Mouse (Mus musculus) lung, postnatal 4 days (tissue): ENCODE measurements around the gene Asic2.

Experiments used
- DNase-seq, 2 experiments: peaks; one replicate each; pipeline ENCODE4 v3.0.0; 2021

Gene Asic2

DNA sequence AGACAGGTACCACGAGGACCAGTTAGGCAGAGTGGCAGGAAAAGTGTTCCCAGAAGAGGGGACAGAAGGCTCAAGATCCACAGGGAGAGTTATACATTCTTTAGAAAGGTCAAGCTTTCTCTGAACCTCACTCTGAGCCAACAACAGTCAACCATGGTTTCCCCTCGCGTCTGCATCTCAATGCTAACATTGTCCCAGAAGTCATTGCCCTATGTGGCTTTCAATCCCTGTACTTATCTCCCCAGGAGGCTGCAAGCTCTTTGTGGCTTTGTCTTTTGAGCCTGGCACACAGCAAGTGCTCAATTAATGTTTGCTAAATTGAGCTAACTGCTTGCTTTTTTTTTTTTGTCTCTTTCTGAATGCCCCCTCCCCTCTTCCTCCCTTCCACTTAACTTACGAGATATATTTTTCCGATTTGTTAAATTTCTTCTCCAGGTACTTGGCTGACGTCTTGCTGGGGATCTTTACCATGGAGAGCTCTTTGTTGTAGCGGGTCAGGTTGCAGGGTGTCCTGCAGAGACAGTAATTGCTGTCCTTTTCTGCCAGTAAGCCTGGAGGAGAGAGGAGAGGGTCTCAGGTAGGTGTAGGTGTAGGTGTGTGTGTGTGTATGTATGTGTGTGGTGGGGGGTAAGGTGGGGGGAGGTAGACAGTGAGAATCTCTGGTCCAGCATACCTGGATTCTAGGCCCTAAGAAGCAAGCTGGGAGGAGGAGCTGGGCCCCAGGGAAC lies 1078.8 kb downstream of the Asic2 start:
- no peak for DNase-seq

DNA sequence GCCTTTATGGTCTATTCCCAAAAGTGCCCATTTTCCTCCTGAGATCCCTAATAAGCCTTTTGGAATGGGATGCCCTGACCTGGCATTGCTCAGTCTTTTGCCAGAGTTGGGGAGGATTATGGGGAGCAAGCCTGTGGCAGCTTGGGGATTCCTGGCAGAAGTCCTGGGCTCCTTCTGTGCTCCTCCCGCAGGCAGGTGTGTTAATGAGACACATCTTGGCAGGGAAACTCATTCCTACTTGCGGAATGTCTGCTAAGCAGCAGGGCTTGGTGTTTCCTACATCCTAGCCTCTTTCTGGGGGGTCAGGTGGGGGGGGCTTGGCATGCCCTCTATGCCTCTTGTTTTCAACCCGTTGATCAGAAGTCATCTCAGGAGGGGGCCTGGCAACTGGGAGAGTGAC lies 1081.2 kb downstream of the Asic2 start:
- DNase-seq, result no peak

DNA sequence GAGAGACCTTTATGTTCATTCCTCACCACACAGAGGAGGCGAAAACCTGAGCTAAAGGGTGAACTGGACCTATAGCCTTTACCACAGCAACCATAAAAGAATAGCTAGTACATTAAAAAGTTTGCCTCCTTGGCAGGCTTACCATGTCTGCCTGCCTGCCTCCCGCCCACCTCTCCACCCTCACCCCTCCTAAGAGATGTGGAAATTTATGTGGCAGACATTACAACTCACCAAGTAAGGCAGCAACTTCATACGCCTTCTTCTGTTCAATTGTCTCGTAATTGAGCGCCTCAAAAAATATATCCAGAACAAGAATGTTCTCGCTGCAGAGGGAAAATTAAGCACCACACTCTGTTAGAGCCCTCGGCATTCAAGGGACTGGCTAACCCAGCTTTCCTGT lies 1081.9 kb downstream of the Asic2 start:
- DNase-seq, result no peak

DNA sequence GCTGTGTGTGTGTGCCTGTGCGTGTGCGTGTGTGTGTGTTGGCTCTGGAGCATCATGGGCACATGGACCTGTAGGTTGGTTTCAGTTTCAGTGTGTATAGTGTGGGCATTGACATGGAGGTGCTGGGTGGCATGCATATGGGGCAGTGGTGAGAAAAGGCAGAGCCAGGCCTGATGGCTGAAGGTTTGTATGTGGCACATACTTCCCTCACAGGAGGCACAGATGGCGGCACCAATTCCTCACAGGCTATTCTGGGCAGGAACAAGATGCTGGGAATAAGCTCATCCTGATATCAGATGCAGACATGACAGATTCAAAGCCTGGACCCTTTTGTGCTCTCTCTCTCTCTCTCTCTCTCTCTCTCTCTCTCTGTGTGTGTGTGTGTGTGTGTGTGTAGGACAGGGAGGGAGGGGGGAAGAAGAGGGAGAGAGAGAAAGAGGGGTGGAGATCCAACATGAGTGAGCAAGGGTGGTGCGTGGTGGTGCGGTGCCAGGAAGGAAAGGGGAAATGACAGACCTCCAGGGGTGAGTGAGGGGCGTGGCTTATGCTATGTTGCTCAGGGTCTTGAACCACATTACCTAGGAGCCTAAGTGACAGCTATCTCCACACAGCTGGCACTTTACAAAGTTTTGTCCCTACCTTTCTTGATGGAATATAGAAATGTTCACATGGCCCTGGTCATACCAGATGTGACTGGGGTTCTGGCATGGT lies 1083.6 kb downstream of the Asic2 start:
- DNase-seq, result no peak

DNA sequence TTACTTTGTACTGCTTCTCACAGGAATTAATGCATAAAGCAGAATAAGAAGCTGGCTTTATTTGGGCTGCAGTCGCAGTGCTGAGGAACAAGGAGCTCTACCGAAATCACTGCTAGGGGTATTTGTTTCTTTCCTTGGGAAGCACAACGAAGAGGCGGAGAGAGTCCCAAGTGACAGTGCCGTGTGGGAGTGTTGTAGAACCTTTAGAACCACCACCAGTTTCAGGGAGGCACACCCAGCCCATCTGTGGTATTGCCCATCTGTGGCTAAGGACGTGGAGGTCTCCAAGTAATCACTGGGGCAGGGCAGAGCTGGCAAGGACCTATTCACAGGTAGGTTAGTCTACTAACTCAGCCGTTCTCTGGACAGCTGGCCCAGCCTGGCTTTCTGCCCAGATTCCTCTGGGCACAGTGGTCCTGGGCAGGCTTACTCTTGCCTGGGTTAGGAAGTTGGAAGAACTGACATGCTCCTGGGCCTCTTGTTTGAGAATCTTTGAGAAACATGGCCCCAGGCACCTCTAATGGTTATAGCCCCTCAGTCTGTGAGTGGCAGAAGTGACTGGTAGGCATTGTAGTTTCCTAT lies 1085.9 kb downstream of the Asic2 start:
- DNase-seq, result no peak

DNA sequence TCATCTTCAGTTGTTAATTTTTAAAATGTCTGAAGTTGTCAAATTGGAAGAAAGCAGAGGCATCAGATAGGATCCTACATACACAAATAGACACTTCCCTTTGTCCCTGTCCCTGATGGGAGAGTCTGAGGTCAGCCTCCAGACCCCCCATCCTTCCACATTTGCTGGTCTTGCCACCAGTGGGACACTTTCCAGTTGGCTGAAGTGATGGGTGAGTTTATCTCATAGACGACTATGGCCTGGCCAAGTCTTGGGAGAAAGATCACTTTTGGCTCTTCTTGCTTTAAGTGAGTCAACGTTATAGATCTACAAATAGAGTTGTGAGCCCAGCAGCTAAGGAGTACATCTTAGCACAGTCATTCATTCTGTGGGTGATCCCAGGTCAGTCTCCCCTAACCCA lies 1090.2 kb downstream of the Asic2 start:
- DNase-seq, result peak in 1 of 2 experiments; percentile 19

DNA sequence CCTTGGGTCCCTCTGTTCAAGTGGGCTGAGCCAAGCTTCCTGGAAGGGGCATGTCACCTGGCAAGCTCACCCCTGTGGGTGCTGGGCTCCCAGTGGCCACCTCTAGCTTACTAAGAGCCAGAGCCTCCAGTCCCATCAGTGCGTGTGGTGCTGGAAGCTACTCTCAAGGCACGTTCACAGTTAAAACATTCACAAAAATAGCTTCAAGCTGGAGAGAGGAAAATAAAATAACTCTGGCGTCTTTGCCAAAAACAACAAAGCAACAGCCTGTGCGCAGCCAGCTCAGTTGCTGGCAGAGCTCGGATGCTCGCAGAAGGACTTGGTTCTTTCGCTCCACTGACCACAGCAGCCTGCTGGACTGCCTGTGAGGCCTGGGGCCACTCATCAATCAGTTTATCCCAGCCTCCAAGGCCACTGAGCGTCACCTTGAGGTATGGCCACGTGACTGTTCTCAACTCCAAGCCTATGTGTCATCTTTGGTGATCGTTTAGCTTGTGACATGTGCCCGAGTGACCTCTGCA lies 1091.1 kb downstream of the Asic2 start:
- DNase-seq, result peak; percentile 48 to 85

DNA sequence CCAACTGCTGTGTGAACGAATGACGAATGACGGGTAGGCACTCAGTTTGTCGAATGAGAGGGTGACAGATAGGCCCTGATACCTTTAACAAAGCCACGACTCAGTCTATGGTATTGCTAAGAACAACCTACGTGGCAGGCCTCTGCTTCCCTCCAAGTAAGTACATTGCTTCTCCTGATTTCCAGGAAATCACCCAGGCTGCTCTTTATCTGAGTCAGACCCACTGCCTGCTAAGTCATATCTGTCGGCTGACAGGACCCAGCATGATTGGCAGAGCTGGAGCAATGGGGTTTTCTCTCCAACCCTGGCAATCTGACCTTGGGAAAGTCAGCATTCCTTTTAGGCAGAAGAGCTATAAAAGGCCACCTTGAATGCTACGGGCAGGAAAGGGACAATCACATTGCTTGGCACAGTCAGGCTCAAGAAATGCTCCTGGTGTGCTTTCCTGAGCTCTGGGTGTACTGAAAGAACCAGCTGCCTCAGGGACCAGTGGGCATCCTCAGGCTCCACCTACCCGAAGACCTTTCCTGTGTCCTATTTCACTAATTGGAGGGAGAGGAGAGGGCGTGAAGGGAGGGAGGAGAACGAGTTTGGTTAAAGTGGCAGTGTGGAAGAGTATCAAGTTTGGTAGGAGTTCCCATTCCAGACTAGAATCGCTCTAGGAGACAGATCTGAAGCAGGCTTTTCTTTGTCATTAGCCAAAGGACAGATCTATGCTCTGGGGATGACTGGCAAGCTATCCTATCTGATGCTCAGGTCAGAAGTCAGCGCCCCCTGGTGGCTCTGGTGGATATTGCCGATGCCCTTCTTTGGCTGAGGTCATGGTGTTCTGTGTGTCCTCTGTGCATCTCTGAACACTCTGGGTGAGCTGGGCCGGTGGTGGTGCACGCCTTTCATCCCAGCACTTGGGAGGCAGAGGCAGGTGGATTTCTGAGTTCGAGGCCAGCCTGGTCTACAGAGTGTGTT lies 1095.5 kb downstream of the Asic2 start:
- peak; percentile 66 to 79 for DNase-seq

DNA sequence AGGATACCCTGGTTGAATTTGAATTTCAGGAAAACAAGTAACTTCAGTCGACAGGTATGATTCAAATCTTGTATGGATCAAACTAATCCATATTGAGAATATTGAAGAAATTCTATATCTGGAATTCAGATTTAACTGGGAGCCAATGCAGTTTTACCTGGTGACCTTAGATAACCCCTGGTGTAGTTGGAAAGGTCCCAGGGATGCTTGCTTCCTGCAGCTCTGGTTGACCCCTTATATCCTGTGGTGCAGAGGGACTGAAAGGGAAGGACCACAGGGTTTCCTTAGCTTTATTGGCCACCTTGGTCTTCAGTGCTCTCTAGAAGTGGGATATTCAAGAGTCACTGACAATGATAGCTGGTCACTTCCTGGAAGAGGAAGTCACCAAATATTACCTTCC lies 1100.2 kb downstream of the Asic2 start:
- DNase-seq, result no peak

DNA sequence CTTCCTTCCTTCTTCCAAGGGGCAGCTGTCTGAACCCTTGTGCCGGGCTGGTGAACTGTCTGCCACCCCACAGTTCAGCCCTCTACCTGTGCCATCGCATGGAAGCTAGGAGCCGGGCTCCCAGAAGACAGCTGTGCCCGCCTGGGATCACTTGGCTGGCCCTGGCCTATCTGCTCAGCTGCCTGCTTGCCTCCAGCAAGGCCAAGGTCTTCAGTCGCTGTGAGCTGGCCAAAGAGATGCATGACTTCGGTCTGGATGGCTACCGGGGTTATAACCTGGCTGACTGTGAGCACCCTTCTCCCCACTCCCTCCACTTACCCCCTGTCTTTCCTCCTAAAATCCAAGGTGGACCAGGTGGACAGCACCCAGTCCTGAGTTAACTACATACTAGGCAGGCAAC lies 1105.3 kb downstream of the Asic2 start:
- DNase-seq, result no peak

DNA sequence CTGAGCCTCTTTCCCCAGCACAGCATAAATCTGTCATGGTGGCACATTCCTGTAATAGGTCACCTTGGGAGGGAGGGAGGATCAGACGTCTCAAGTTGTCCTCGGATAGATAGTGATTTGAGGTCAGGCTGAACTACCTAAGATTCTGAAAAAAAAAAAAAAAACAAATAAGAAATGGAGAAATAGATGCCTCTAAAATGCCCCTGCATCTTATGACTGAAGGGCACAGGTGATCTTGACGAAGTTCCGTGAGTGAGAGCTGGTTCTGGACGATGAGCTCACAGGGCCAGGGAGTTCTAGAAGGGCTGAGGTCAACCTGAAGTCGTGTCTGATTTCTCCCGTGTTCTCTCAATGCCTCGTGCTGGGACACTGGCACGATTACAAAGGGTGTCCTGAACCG lies 1110.2 kb downstream of the Asic2 start, which contains the start of gene Spaca3:
Spaca3 (plus strand) TSS at position 301 of the 400 bp plus-strand sequence.
- DNase-seq, result no peak

DNA sequence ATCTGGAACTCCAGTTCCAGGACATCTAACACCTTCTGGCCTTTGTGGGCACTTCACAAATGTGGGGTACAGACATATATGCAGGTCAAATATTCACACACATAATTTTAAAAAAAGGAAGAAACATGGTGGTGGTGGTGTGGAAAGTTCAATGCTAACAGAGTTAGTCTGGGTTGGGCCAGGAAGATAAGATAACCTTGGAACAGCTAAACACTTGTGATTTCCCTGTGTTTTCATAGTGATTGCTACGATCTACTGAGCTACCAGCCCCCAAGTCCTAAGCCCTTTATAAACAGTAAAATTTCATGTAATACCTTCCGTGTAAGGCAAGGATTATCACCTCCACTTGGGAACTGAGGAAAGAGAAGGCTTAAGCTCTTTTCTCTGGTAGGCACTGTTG lies 1111.4 kb downstream of the Asic2 start:
- DNase-seq, result no peak

DNA sequence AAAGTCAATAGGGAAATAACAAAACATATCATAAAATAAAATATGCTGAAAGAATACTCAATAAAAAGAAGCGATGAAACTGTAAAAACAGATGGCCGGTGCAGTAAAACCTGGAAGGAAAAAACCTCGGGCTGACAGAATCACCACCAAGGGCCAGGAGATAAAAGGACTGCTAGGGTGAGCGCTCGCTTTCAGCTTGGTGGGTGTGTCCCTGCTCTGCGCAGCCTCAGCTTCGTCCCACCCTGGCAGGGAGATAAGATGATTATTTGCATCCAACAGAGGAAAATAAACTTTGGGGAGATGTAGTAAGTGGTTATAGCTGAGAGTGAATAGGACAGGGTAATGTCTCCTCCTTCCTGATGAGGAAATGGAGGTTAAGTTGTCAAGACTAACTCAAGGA lies 1113.3 kb downstream of the Asic2 start:
- no peak for DNase-seq

DNA sequence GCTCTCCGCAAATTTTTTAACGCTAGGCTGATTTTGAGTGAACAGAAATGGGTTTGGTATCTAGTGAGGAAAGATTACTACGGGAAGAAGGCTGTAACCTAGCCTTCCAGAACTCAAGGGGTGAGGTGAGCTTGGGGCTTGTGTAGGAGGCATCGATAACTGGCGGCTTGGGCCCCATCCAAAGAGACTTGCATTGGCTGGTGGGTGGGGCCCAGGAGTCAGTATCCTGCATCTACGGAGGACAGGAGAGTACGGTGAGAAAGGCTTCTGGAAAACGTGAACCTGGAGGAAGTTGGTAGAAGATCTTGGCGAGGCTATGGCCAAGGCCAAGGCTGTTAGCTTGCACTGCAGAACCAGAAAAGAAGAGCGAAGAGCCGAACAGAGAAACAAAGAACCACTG lies 1113.8 kb downstream of the Asic2 start:
- DNase-seq, result no peak

DNA sequence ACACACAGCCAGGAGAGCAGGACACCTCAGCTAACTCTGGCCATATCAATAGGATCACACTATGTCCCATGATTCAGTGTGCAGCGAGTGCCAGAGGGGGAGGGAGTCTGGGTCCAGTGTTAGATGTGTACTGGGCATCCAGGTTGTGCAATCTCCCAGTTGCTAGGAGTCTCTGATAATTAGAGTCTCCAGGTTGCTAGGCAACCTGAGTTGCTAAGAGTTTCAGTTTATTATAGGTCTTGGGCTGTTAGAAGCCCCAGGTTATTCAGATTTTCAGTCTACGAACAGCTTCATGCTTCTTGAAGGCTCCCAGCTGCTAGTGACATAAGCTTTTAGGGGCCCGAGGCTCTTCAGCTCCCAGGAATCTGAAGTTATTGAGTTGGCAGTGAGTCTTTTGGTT lies 1115.2 kb downstream of the Asic2 start:
- no peak for DNase-seq

DNA sequence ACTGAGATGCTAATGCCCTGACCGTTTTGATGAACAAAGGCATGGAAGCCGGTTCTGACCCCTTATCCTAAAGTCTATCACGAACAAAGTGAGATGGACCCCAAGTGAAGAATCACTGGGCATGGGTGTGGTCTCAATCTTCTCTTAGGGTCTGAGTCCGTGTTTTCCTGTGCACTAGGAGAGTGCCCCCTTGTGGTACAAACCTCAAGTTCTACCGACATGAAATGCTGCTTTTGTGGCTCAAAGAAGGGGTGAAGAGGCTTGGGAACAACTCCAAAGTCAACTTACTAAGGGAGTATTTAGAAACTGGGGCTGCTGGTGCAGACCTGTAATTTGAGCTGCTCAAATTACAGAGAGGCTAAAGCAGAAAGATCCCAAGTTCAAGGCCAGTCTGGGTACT lies 1116.4 kb downstream of the Asic2 start:
- peak in 1 of 2 experiments; percentile 41 for DNase-seq

DNA sequence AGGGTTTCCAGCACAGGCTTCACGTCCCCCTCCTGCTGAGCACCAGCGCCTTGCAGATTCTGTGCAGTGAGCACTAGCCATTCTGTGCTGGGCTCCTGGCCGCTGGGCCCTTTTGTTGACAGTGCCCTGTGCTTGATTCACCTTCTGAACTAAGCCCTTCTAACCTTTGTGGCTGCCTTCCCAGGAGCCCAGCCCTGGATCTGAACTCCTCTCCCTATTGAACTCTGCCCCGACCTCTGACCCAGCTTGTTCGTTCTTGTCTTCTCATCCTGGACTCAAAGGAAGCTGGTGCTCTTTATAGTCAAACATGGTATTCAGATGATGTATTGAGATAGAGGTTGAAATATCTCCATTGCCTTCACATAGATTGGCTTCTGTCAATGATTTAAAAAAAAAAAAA lies 1120.1 kb downstream of the Asic2 start:
- no peak for DNase-seq

DNA sequence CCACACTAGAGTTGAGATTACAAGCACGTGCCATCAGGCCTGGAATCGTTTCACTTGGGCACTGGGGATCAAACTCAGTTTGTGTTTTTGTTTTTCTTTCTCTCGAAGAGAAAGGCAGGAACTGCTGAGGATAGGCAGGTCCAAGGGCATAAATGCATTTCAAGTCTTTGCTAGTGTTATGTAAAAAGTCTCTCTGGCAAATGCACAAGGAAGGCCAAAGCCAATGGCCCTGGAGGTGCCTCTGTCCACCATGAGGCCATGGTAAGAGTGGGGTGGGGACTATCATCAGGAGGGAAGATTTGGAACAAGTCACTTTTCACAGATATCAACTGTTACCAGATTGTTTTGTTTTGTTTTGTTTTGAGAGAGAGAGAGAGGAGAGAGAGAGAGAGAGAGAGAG lies 1122.1 kb downstream of the Asic2 start:
- no peak for DNase-seq

DNA sequence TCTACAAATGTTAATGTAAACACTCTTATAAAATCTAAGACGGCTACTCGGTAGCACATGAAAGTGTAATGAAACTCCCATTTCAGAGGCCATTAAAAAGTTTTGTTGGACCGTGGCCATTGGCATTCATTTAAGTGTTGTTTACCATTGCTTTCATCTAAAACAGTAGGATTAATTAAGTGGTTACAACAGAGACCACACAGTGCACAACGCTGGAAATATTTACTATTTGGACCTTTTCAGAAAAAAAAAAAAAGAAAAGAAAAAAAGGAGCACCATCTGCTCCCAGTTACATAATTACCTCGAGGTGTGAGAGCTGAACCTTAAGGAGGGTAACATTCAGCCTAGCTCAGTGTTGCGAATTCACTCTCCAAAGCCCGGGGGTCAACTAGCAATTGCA lies 1122.8 kb downstream of the Asic2 start:
- DNase-seq, result peak in 1 of 2 experiments; percentile 43

DNA sequence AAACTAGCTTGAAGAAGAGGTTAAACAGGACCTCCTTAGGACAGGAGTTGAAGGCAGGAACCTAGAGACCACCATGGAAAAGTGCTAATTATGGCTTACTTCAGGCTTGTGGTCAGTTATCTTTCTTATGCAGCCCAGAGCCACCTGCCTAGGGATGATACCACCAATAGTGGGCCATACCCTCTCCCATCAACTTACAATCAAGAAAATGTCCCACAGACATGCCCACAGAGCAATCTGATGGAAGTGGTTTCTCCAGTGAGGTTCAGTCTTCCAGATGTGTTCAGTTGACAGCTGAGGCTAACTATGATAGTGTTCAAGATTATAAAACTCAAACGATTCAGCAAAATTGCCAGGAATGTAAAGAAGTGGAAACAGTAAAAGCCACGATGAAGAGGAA lies 1124.8 kb downstream of the Asic2 start:
- no peak for DNase-seq

DNA sequence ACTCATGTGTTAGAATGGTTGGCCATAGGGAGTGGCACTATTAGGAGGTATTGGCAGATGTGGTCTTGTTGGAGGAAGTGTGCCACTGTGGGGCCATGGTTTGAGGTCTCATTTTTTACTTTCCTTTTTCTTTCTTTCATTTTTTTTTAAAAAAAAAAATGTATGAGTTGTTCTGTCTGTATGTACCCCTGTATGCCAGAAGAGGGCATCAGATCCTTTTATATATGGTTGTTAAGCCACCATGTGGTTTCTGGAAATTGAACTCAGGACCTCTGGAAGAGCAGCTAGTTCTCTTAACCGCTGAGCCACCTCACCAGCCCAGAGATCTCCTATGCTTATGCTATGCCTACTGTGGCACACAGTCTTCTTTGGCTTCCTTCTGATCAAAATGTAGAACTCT lies 1129.5 kb downstream of the Asic2 start:
- DNase-seq, result no peak

DNA sequence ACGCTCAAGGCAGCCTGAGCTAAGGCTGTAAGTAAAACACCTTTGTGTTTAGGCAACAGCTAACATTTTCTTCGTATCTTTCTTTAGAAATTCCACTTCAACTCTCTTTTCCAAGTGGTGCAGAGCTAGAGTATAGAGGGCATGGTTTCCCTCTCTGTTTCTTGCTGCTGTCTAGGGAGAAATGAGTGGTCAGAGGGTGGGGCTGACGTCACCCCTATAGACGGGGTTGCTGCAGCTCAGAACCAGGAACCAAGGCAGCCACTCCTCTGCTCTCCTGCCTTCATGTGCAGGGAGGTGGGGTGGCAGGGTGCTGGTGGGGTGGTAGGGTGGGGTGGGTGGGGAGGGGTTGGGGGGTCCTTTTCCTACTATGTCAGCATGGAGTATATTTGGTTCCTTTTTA lies 1132.4 kb downstream of the Asic2 start:
- DNase-seq, result no peak

DNA sequence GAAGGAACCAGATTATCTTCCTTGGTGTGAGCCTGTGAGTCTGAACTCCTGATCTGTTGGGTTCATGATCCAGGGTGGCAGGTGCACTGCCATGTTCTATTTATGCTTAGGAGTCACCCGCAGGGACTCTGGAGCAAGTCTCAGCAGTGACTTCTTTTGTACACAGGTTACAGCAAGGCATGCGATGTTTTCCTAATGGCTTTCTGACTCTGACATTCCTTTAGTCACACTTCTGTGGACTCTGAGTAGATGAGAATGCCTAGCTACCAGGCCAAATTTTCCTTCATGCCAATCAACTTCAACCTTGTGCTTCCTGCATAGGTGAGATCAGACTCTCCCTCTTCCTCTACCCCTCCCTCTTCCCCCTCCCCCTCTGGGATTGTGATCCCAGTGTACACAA lies 1132.9 kb downstream of the Asic2 start:
- DNase-seq, result no peak
